Mouse (Mus musculus) kidney, postnatal 4 days (tissue): ENCODE measurements at regions not wholly inside any gene's neighbourhood (a gene's known extent, or its start where the extent isn't known, plus 50 kb on each side); places are given as distances from the start of the nearest gene placed in this dataset.

ENCODE experiments used
- DNase-seq, 2 experiments: peaks; one replicate each; pipeline ENCODE4 v3.0.0; 2021; ENCODE audit warnings: mixed read lengths in 2 of 2

DNA sequence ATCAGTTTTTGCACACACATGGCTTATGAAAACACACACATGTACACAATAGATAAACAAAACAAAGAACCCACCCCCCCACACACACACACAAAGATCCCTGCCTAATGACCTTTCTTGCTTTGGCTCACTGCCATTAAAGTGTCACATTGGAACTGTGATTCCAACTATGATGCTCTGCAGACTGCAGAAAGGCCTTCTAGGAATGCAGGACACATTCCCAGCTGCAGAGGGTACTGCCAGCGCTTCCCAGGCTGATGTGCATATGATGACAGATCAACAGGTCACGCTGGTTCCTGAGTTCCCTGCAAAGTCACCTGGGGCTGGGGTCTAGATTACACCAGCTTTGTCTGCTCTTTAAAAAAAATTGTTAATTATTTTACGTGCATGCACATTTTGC lies 68.1 kb upstream of the Ppm1j start:
- DNase-seq = no peak

DNA sequence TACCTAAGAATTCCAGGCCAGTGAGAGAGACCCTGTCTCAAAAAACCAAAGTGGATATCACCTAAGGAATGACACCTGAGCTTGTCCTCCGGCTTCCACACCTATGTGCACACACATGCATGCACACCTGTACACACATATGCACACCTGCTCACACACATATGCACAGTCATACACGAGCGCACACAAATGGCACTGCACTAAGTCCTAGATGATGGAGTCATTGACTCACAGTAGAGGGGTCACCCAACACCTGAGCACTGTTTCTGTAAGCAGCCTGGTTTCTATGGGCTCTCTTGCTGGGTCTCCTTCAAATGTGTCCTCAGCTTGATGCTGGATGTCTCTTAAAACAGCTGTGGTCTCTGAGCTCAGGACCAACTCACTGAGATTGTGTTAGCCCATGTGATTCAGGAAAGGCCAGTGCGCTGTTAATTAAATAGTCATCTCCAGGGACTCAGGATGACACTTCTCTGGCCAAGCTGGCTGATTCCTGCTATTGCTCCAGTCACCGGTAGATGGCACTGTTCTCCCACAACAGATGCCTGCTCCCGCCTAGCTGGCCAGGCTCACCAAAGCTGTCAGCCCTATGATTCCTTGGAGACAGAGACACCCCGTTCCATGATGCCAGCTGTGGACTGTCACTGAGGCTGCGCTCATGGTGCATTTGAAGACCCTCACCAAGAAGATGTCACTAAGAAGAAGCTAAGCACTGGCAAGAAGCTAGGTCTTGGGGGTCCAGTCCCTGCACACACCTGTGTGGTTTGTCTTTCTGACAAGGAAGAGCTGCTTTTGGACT lies 66.8 kb upstream of the Ppm1j start:
- DNase-seq = peak; percentile 77 to 83

DNA sequence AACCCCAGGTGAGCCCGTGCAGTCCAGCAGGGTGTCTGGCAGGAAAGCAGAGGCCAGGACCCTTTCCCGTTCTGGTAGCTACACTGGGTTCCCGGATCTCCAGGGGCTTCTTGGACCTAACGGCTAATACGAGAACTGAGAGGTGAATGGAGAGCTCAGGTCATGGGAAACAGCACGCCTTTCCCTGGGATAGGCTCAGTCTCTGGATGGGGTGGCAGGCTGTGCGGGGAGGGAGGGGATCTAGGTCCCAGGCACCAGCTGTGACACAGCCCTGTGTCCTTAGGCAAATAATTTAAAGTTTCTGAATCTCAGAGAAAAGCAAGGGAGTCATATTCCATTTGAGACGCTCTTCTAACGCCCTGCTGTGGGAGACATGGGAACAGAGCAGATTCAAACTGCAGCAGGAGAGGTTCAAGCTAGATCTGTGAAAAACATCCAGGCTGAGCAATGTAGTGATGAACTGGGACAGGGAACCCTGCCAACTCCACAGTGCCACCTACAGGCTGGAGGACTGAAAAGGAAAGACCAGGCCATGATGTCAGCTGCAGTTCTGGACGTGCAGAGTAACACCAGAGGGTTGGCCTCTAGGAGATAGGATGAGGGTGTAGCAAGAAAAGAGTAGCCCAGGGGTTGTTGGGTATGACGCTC lies 66.1 kb upstream of the Ppm1j start:
- peak; percentile 75 to 76 for DNase-seq
